Mouse (Mus musculus) lung, postnatal 0 days (tissue): ENCODE data around the gene Rubcnl. TPM values are rescaled to one million over a fixed set of nuclear protein-coding genes. Genes with fewer than 3 reads are reported as not detected.

Experiments
- ATAC-seq: fragments of 200-750 bp; cut with Nextera tagmentation; 2 replicates; pipeline ENCODE4 v1.8.0; 2017; ENCODE audit warnings: moderate library complexity
- DNase-seq: peaks from one replicate; pipeline ENCODE4 v3.0.0-alpha.2; 2016; ENCODE audit warnings: low spot score
- H3K27ac ChIP-seq: fragments of 300-500 bp; sonication (generic); 2 replicates; pipeline ENCODE4 v1.5.1; 2014; ENCODE audit warnings: antibody characterized with exemption, mild to moderate bottlenecking, low read length, mixed read lengths
- H3K27me3 ChIP-seq: fragments of 300-500 bp; sonication (generic); replicated peaks from 2 replicates; pipeline ENCODE4 v1.6.1; 2014; ENCODE audit warnings: low read length, mixed read lengths; ENCODE audit not compliant: insufficient read depth
- H3K36me3 ChIP-seq: fragments of 300-500 bp; sonication (generic); 2 replicates; pipeline ENCODE4 v1.6.1; 2014; ENCODE audit warnings: low read length, mixed read lengths; ENCODE audit not compliant: insufficient read depth
- H3K4me1 ChIP-seq: fragments of 300-500 bp; sonication (generic); 2 replicates; pipeline ENCODE4 v1.6.1; 2014; ENCODE audit warnings: antibody characterized with exemption, low read depth, low read length, mixed read lengths; ENCODE audit not compliant: insufficient read depth
- H3K4me2 ChIP-seq: fragments of 300-500 bp; sonication (generic); replicated peaks from 2 replicates; pipeline ENCODE4 v1.6.1; 2014; ENCODE audit warnings: low read depth, mild to moderate bottlenecking, low read length, moderate library complexity, mixed read lengths
- H3K4me3 ChIP-seq: fragments of 300-500 bp; sonication (generic); 2 replicates; pipeline ENCODE4 v1.5.1; 2014; ENCODE audit warnings: low read depth, low read length
- H3K9ac ChIP-seq: fragments of 300-500 bp; sonication (generic); replicated peaks from 2 replicates; pipeline ENCODE4 v1.6.1; 2014; ENCODE audit warnings: low read depth, mild to moderate bottlenecking
- H3K9me3 ChIP-seq: fragments of 300-500 bp; sonication (generic); 2 replicates; pipeline ENCODE4 v1.6.1; 2016; ENCODE audit warnings: low read length, mixed read lengths
- CTCF ChIP-seq: IDR thresholded peaks from 2 replicates; pipeline ENCODE4 v1.5.1; 2016; ENCODE audit warnings: antibody characterized with exemption, mild to moderate bottlenecking
- EP300 ChIP-seq: IDR thresholded peaks from 2 replicates; pipeline ENCODE4 v1.6.1; 2016; ENCODE audit warnings: antibody characterized with exemption, mild to moderate bottlenecking, control low read depth
- WGBS: fragments of 180-500 bp; shearing (Covaris S2); extraction: QIAGEN DNeasy Blood & Tissue Kit; methylation state at CpG from one replicate; pipeline ENCODE4 v1.1.7; 2014; 5-methylcytosine and 5-hydroxymethylcytosine counted together
- polyA plus RNA-seq: library from polyadenylated mRNA; unstranded; fragments of >200 nt; fragmentation: Nextera tagmentation; extraction: Ambion mirVana; gene quantifications from 2 replicates; pipeline ENCODE4 v1.2.1, GENCODE M21; 2015

The Rubcnl gene
- polyA plus RNA-seq, 1 experiment from 2014 or later, result 0.27 TPM

DNA sequence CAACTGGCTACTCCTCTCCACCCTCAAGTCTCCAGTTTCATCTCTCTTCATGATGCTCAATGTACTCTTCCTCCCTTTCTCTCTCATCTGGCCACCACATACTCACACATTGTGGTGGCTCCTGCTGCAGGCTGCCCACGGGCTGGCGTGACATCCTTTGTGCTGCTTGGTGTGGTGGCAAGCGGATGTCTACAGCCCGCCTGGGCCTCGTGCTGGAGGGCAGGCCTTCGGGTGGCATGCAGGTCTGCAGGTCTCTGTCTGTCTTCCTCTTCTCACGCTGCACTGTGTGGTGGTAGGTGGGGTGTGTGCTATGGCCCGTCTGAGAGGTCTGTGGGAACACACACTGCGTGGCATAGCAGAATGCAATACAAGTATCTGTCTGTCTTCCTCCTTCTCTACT, 6.7 kb downstream of the Rubcnl start:
- Histone ChIP-seq H3K4me3 (no peak overlapping the region), H3K4me2 (no peak overlapping the region), H3K27me3 (no peaks in the 10 kb centered on the region), H3K4me1 (no peaks in the 10 kb centered on the region), H3K36me3 (no peaks in the 10 kb centered on the region), H3K9ac (no peak overlapping the region), H3K27ac (no peak overlapping the region), H3K9me3 (no peaks in the 10 kb centered on the region)
- DNase-seq (no peak), ATAC-seq (no peak)
- TF ChIP-seq CTCF, result no peak
- TF ChIP-seq EP300, result no peak
- WGBS, result 84% methylated on average over 9 of the region's 9 CpGs

DNA sequence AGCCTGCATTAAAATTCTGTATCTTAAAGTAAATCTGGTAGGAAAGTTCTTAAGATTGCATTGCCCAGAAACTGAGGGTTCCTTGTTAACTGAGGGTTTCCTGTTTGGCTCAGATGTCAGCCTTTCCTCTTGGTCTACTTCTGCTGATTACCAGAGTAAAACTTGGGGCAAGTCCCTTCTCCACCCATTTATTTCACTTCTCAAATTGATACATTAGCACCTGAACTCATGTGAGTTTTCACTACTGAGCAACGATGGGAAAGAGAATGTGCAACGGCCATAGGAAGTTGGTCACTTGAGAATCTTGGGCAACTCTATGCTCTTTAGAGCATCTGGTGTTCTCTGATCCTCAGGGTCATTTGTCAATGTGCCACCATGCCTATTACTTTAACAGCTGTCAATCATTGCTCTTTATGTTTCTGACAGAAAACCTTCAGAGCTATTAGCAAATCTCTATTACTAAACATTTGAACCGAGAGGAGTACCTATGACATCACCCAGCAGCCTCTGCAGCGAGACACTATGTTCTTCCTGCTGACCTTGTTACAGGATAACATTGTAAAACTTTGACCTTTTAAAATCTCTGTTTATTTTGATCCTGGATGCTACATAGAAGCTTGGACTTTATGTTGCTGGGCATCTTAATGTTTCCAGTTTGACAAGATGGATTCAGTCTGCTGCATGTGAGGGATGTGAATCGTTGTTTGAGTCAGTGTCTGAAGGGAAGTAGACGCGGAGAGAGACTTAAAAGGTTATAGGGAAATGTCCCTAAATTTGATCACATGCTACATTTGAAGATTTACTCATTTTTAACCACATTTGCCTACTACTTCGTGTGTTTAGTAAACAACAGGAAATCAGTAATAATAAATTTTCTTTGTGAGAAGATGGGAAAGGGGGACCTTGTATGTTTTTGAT, 9.2 kb downstream of the Rubcnl start:
- no peak overlapping the region for H3K9ac ChIP-seq
- no peak; the same call in 1 of the 2 replicates for ATAC-seq
- H3K27ac ChIP-seq, result no peak overlapping the region
- peak; percentile 64 for TF ChIP-seq EP300
- no peak for TF ChIP-seq CTCF
- DNase-seq, result peak; percentile 13
- H3K9me3 ChIP-seq, result no peaks in the 10 kb centered on the region
- H3K36me3 ChIP-seq, result no peaks in the 10 kb centered on the region
- H3K4me1 ChIP-seq, result no peaks in the 10 kb centered on the region
- no peak overlapping the region for H3K4me3 ChIP-seq
- no peak overlapping the region for H3K4me2 ChIP-seq
- no peaks in the 10 kb centered on the region for H3K27me3 ChIP-seq
- 65% methylated on average over 8 of the region's 8 CpGs for WGBS

GRCm38 (mm10) chr14:75030764-75031163, 14.9 kb downstream of the Rubcnl start:
- Histone ChIP-seq H3K27ac (no peak overlapping the region), H3K4me1 (no peaks in the 10 kb centered on the region), H3K4me3 (no peak overlapping the region), H3K27me3 (no peaks in the 10 kb centered on the region), H3K9ac (no peak overlapping the region), H3K36me3 (no peaks in the 10 kb centered on the region), H3K4me2 (no peak overlapping the region), H3K9me3 (no peaks in the 10 kb centered on the region)
- TF ChIP-seq CTCF (no peak), EP300 (no peak)
- DNase-seq (no peak), ATAC-seq (no peak)
- WGBS, result 67% methylated on average over 7 of the region's 7 CpGs

GRCm38 (mm10) chr14:75031999-75032575, 16.3 kb downstream of the Rubcnl start:
- no peak for TF ChIP-seq EP300
- TF ChIP-seq CTCF, result no peak
- H3K27me3 ChIP-seq, result no peaks in the 10 kb centered on the region
- H3K27ac ChIP-seq, result no peak overlapping the region
- ATAC-seq (no peak), DNase-seq (no peak)
- no peaks in the 10 kb centered on the region for H3K36me3 ChIP-seq
- WGBS, result 69% methylated on average over 9 of the region's 9 CpGs
- no peak overlapping the region for H3K4me3 ChIP-seq
- no peak overlapping the region for H3K9ac ChIP-seq
- H3K4me2 ChIP-seq, result no peak overlapping the region
- H3K4me1 ChIP-seq, result no peaks in the 10 kb centered on the region
- no peaks in the 10 kb centered on the region for H3K9me3 ChIP-seq

GRCm38 (mm10) chr14:75032742-75033141, 16.9 kb downstream of the Rubcnl start:
- no peaks in the 10 kb centered on the region for H3K4me1 ChIP-seq
- no peak overlapping the region for H3K27ac ChIP-seq
- ATAC-seq (no peak), DNase-seq (no peak)
- WGBS, result 84% methylated on average over 4 of the region's 4 CpGs
- no peak for TF ChIP-seq CTCF
- TF ChIP-seq EP300, result no peak
- no peak overlapping the region for H3K4me3 ChIP-seq
- H3K9me3 ChIP-seq, result no peaks in the 10 kb centered on the region
- H3K27me3 ChIP-seq, result no peaks in the 10 kb centered on the region
- no peak overlapping the region for H3K4me2 ChIP-seq
- no peaks in the 10 kb centered on the region for H3K36me3 ChIP-seq
- H3K9ac ChIP-seq, result no peak overlapping the region

GRCm38 (mm10) chr14:75034240-75034639, 18.4 kb downstream of the Rubcnl start:
- TF ChIP-seq EP300, result peak; percentile 52; the same call in 1 of the 2 replicates
- no peak for TF ChIP-seq CTCF
- DNase-seq, result peak; percentile 61
- no peak overlapping the region for H3K4me3 ChIP-seq
- no peak overlapping the region for H3K9ac ChIP-seq
- 43% methylated on average over 3 of the region's 3 CpGs for WGBS
- H3K4me1 ChIP-seq, result no peaks in the 10 kb centered on the region
- peak; percentile 79 for ATAC-seq
- no peak overlapping the region for H3K27ac ChIP-seq
- H3K36me3 ChIP-seq, result no peaks in the 10 kb centered on the region
- no peaks in the 10 kb centered on the region for H3K9me3 ChIP-seq
- no peaks in the 10 kb centered on the region for H3K27me3 ChIP-seq
- H3K4me2 ChIP-seq, result no peak overlapping the region
